Mouse (Mus musculus) forebrain, embryonic 14.5 days (tissue): ENCODE measurements around the gene Stard13. TPM values are rescaled to one million over a fixed set of nuclear protein-coding genes. Genes with fewer than 3 reads are reported as not detected.

Experiments used
- ATAC-seq: fragments of 200-750 bp; cut with Nextera tagmentation; 2 replicates; pipeline ENCODE4 v1.8.0; 2017; ENCODE audit warnings: mild to moderate bottlenecking, moderate library complexity
- DNase-seq: peaks from one replicate; pipeline ENCODE4 v3.0.0-alpha.2; 2015; ENCODE audit warnings: low spot score
- H3K27ac ChIP-seq: fragments of 300-500 bp; sonication (generic); 2 replicates; pipeline ENCODE4 v1.5.1; 2014; ENCODE audit warnings: low read depth, mild to moderate bottlenecking, control low read depth, low read length, moderate library complexity
- H3K27me3 ChIP-seq: fragments of 300-500 bp; sonication (generic); replicated peaks from 2 replicates; pipeline ENCODE4 v1.6.1; 2014; ENCODE audit warnings: low read length, control low read depth, mixed read lengths; ENCODE audit not compliant: control insufficient read depth, insufficient read depth
- H3K36me3 ChIP-seq: fragments of 300-500 bp; sonication (generic); 2 replicates; pipeline ENCODE4 v1.6.1; 2014; ENCODE audit warnings: low read length, control low read depth; ENCODE audit not compliant: control insufficient read depth, insufficient read depth
- H3K4me1 ChIP-seq: fragments of 300-500 bp; sonication (generic); 2 replicates; pipeline ENCODE4 v1.6.1; 2014; ENCODE audit warnings: antibody characterized with exemption, low read length, control low read depth; ENCODE audit not compliant: control insufficient read depth, insufficient read depth
- H3K4me2 ChIP-seq: fragments of 300-500 bp; sonication (generic); 2 replicates; pipeline ENCODE4 v1.6.1; 2014; ENCODE audit warnings: mild to moderate bottlenecking, control low read depth, low read length
- H3K4me3 ChIP-seq: fragments of 300-500 bp; sonication (generic); 2 replicates; pipeline ENCODE4 v1.5.1; 2014; ENCODE audit warnings: low read depth, low read length, control low read depth
- H3K9ac ChIP-seq: fragments of 300-500 bp; sonication (generic); 2 replicates; pipeline ENCODE4 v1.6.1; 2014; ENCODE audit warnings: mild to moderate bottlenecking, low read length, control low read depth, moderate library complexity
- H3K9me3 ChIP-seq: fragments of 300-500 bp; sonication (generic); replicated peaks from 2 replicates; pipeline ENCODE4 v1.6.1; 2016; ENCODE audit warnings: low read length, control low read depth, mixed read lengths; ENCODE audit not compliant: control insufficient read depth
- WGBS: fragments of 180-500 bp; shearing (Covaris S2); extraction: QIAGEN DNeasy Blood & Tissue Kit; methylation state at CpG from one replicate; pipeline ENCODE4 v1.1.7; 2014; 5-methylcytosine and 5-hydroxymethylcytosine counted together
- polyA plus RNA-seq: library from polyadenylated mRNA; unstranded; fragments of >200 nt; fragmentation: Nextera tagmentation; extraction: Ambion mirVana; gene quantifications from 2 replicates; pipeline ENCODE4 v1.2.1, GENCODE M21; 2014

Gene Stard13
- polyA plus RNA-seq, 1 experiment from 2014 or later, result 2.0 TPM

DNA sequence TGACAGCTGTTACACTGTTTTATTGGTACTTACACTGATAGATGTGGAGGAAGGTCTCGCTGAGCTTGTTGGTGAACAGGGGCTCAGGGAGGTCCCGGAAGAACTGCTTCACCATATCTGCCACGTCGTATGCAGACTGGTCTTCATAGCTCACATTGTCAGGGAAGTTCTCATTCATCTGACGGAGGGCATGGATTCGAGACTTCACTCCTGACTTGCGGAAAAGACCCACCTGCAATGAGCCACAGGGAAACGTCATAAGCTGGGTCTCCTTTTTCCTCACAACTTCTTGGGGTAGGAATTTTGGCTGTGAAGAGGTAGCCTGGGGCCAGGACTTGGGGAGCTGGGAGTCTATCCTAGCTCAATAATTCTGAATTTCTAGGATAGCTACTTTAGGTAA lies 181.3 kb downstream of the Stard13 start:
- Histone ChIP-seq H3K9me3 (no peaks in the 10 kb centered on the region), H3K4me2 (no peak overlapping the region), H3K27ac (no peak overlapping the region), H3K36me3 (no peaks in the 10 kb centered on the region), H3K27me3 (no peaks in the 10 kb centered on the region), H3K9ac (no peak overlapping the region), H3K4me1 (no peaks in the 10 kb centered on the region), H3K4me3 (no peak overlapping the region)
- DNase-seq (no peak), ATAC-seq (no peak)
- 97% methylated on average over 8 of the region's 8 CpGs for WGBS

DNA sequence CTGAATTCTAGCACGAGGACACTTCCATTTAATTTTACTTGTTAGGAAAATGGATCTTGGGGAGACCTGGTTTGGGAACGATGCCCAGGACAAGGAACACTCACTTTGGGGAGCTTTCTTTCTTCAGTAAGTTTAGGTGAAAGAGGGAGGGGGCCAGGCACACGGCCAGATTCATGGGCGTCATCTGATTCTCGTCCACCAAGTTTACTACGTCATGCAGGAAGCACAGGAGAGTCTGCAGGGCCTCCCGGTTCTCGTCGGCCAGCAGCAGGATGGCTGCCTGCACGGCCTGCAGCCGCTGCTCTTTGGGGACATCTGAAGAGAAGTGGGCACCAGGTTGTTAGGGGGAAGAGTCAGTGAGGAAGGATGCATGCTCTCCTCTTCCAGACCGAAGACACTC lies 186.1 kb downstream of the Stard13 start:
- H3K36me3 ChIP-seq, result no peaks in the 10 kb centered on the region
- no peak overlapping the region for H3K27ac ChIP-seq
- ATAC-seq (no peak), DNase-seq (no peak)
- H3K9ac ChIP-seq, result no peak overlapping the region
- no peaks in the 10 kb centered on the region for H3K9me3 ChIP-seq
- H3K4me3 ChIP-seq, result no peak overlapping the region
- H3K4me2 ChIP-seq, result no peak overlapping the region
- H3K4me1 ChIP-seq, result no peaks in the 10 kb centered on the region
- H3K27me3 ChIP-seq, result no peaks in the 10 kb centered on the region
- WGBS, result 89% methylated on average over 12 of the region's 12 CpGs

DNA sequence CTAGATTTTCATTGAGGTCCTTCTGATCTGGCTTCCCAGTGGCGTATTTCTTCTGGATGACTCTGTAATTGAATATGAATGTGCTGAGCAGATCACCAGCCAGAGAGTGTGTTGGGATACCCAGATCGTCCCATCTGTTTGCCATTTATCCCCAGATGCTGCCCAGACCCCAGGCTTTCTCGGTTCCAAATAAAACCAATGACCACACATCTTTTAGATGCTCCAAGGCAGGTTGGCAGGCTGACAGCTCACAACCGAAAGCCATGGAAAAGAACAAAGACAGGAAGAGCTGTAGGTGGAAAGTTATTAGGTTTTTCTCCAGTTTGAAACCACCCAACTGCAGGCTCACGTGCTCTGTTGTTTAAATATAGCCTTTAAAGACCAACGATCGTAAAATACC lies 186.7 kb downstream of the Stard13 start:
- no peaks in the 10 kb centered on the region for H3K27me3 ChIP-seq
- DNase-seq (no peak), ATAC-seq (no peak)
- H3K9me3 ChIP-seq, result no peaks in the 10 kb centered on the region
- no peak overlapping the region for H3K4me2 ChIP-seq
- H3K9ac ChIP-seq, result no peak overlapping the region
- H3K4me1 ChIP-seq, result no peaks in the 10 kb centered on the region
- no peak overlapping the region for H3K4me3 ChIP-seq
- H3K36me3 ChIP-seq, result no peaks in the 10 kb centered on the region
- 85% methylated on average over 7 of the region's 7 CpGs for WGBS
- no peak overlapping the region for H3K27ac ChIP-seq

DNA sequence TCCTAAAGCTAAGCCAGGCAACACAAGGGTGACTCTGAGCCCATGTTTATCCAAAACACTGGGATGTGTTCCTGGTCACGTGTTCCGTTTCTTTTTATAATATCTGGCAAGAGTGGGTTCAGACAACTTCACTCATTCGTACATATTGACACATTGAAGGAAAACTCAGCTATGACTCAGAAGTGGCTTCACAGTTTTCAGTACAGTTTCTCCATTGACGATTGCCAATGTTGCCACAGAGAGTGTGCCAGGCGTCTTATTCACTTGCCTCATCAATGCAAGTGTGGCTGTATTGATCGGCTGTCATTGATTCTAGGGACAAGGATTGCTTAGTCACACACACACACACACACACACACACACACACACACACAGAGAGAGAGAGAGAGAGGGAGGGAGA lies 187.5 kb downstream of the Stard13 start:
- Histone ChIP-seq H3K27me3 (no peaks in the 10 kb centered on the region), H3K4me2 (no peak overlapping the region), H3K9ac (no peak overlapping the region), H3K4me1 (no peaks in the 10 kb centered on the region), H3K4me3 (no peak overlapping the region), H3K27ac (no peak overlapping the region), H3K36me3 (no peaks in the 10 kb centered on the region), H3K9me3 (no peaks in the 10 kb centered on the region)
- no peak for DNase-seq
- ATAC-seq, result no peak
- 89% methylated on average over 6 of the region's 6 CpGs for WGBS

DNA sequence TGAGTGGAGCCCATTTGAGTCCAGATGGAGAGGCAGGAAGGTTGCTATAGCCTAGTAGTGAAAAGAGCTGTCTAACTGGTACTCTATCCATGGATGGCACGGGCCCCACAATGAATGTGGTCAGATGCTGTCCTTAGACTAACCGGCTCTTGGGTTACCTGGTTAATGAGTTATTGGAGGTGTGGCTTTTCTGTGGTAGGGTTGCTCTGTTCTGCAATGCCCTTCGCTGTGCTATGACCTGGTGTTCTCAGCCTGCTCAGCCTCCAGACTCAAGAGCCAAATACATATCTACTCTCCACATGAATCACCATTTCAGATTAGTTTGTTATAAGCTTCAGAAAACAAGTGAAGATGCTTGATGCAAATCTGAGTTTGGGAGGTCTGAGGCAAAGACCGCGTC lies 190.7 kb downstream of the Stard13 start:
- Histone ChIP-seq H3K4me1 (no peaks in the 10 kb centered on the region), H3K9ac (no peak overlapping the region), H3K36me3 (no peaks in the 10 kb centered on the region), H3K4me2 (no peak overlapping the region), H3K4me3 (no peak overlapping the region), H3K27ac (no peak overlapping the region), H3K9me3 (no peaks in the 10 kb centered on the region), H3K27me3 (no peaks in the 10 kb centered on the region)
- DNase-seq, result no peak
- 93% methylated on average over 5 of the region's 5 CpGs for WGBS
- ATAC-seq, result no peak

DNA sequence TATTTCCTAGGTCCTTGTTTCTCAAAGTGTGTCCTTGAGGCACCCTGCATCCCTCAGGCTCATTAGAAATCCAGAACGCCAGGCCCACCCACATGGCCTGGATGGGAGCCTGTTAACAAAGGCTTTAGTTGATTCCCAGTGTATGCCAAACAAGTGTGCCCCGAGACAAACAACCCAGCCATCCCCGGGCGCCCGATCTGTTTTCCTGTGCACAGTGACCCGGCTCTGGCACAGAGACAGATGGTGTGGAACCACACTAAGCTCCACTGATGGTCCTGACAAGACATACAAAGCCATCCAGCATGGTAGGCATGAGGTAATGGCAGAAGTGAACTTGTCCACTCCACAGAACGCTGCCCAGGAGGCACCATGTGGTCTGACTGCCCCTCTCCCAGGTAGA lies 195.8 kb downstream of the Stard13 start:
- ATAC-seq (no peak), DNase-seq (no peak)
- WGBS, result 66% methylated on average over 7 of the region's 7 CpGs

DNA sequence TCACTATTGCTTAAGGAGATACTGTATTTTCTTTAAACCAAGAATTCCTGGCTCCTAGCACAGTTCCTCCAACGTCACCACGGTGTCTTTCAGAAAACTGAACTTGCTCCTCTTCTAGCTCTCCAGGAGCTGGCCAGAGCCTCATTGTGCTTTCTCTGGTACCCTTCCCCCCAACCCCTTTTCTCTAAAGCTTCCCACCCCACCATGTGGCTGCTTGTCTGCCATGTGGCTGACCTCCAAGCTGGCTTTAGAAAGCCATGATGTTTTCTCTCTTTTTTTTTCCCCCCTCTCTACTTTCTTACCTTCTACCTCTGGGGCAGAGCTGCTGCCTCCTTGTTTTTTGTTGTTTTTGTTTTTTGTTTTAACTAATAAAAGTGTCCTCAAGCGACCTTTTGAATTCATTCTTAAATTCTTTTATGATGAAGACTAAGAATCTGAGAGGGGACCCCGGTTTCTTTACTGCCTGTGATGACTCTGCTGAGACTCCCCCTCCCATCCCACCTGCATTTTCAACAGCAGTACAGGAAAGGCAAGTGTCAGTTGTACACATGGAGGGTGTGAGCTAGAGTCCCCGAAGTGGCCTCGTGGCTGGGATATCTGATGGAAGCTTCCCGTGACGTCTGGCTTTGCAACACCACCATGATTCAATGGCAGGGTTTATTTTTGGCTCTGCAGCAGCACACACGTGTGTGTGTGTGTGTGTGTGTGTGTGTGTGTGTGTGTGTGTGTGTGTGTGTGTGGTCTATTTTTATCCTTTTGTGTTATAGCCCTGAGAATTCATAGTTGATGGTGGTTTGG lies 198.7 kb downstream of the Stard13 start:
- Histone ChIP-seq H3K4me1 (no peaks in the 10 kb centered on the region), H3K9ac (no peak overlapping the region), H3K9me3 (no peaks in the 10 kb centered on the region), H3K4me2 (no peak overlapping the region), H3K27me3 (no peaks in the 10 kb centered on the region), H3K27ac (no peak overlapping the region), H3K36me3 (no peaks in the 10 kb centered on the region), H3K4me3 (no peak overlapping the region)
- DNase-seq (no peak), ATAC-seq (no peak)
- 70% methylated on average over 9 of the region's 9 CpGs for WGBS

More for the DNA sequence above, 195.8 kb downstream of the Stard13 start:
- no peaks in the 10 kb centered on the region for H3K36me3 ChIP-seq
- H3K4me2 ChIP-seq, result no peak overlapping the region
- no peak overlapping the region for H3K9ac ChIP-seq
- H3K27ac ChIP-seq, result no peak overlapping the region
- H3K9me3 ChIP-seq, result no peaks in the 10 kb centered on the region
- no peaks in the 10 kb centered on the region for H3K4me1 ChIP-seq
- no peak overlapping the region for H3K4me3 ChIP-seq
- H3K27me3 ChIP-seq, result no peaks in the 10 kb centered on the region

DNA sequence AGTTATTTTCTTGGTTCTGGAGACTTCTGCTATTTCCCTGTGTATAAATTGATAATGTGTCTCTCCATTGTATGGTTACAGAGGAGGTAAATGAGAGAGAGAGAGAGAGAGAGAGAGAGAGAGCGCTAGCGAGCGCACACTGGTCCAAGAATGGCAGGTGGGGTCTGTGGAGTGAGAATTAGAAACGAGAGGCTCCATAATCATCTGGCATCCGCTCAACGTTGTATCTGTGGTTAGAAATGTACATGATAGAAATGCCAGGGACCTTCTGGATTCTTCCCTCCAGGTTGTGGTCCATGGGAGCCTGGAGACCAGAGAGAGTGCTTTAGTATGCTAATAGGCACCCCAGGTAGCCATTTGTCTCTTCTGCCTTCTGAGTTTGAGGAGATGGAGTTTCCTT lies 204.7 kb downstream of the Stard13 start:
- no peaks in the 10 kb centered on the region for H3K36me3 ChIP-seq
- 41% methylated on average over 6 of the region's 6 CpGs for WGBS
- H3K27ac ChIP-seq, result no peak overlapping the region
- H3K4me1 ChIP-seq, result peaks cover 7% of the 10 kb centered on the region; the same call in 1 of the 2 replicates
- H3K27me3 ChIP-seq, result no peaks in the 10 kb centered on the region
- no peak for ATAC-seq
- peak; percentile 72 for DNase-seq
- H3K4me2 ChIP-seq, result no peak overlapping the region
- H3K9me3 ChIP-seq, result no peaks in the 10 kb centered on the region
- H3K9ac ChIP-seq, result no peak overlapping the region
- H3K4me3 ChIP-seq, result no peak overlapping the region

DNA sequence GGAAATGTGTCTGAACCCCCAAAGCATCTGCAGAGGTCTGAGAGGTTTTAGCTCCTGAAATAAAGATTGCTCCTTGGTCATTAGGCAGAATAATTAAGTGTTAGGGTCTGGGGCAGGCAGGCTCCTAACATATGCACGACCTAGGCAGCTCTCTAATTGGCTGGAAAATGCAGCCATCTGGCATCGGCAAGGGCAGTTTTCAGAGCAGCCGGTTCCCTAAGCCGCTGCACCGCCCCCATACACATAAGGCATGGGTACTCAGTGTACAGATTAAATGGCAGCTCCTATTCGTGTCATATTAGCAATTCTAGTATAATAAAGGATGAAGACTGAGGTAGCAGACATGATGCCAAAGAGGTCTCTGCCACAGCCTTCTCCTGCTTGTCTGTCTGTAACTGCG lies 206.5 kb downstream of the Stard13 start:
- H3K4me3 ChIP-seq, result no peak overlapping the region
- DNase-seq, result peak; percentile 83
- H3K4me1 ChIP-seq, result peaks cover 20% of the 10 kb centered on the region; the same call in 1 of the 2 replicates
- no peaks in the 10 kb centered on the region for H3K36me3 ChIP-seq
- ATAC-seq, result peak; percentile 89
- 6% methylated on average over 7 of the region's 7 CpGs for WGBS
- H3K4me2 ChIP-seq, result no peak overlapping the region
- 0 out of 2 replicates have a peak overlapping the region, but pooled peaks have one; percentile 9 for H3K27ac ChIP-seq
- no peaks in the 10 kb centered on the region for H3K9me3 ChIP-seq
- no peak overlapping the region for H3K9ac ChIP-seq
- H3K27me3 ChIP-seq, result no peaks in the 10 kb centered on the region
